Mouse (Mus musculus): ENCODE measurements at regions not wholly inside any gene's neighbourhood (a gene's known extent, or its start where the extent isn't known, plus 50 kb on each side); places are given as distances from the start of the nearest gene placed in this dataset.

DNA sequence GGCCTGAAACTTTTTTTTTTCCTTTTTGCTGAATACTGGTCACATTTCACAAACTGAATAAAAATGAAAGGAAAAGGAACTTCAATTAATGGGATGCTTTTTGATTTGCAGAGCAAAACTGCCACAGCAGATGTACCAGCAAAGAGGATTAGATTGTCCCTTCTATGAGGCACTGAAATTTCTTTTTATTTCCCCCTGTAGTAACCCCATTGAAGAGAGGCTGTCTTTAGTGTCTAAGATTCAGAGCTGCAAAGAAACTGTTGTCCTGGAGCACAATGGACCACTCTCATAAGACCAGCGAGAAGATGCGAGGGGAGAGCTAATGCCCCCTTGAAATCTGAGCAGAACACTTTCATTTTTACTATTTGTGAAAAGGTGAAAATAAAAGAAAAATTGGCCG, 80.5 kb upstream of the Ptprz1 start:
- TF ChIP-seq POLR2A (IDR thresholded peaks at IDR 0.05; ENCODE audit: borderline replicate concordance, extremely low read depth, insufficient read depth, insufficient read length, poor library complexity, severe bottlenecking), result no peak
- TF ChIP-seq CTCF (IDR thresholded peaks at IDR 0.05; ENCODE audit: borderline replicate concordance, extremely low read depth, insufficient read depth, insufficient read length), result no peak
